8 mouse cellular contexts compared by ENCODE assay signal in genomic region chr6:113860735-113861374, GRCm38 (mm10).
A peak's percentile ranks its signal among the peaks of the same experiment; 100 is the strongest.
DNase-seq lines count a peak whose midpoint lies in the region; ATAC-seq and TF ChIP-seq lines count a peak whose summit lies in the region.

No protein-coding gene starts in this region.

- no peak overlapping the region for H3K4me2 ChIP-seq in neural tube, embryonic 15.5 days

- intact Hi-C loops in gastrocnemius, postnatal 36 days (cut with DNase I), result no loop called here

- H3K4me1 ChIP-seq in neural tube, embryonic 15.5 days, result peaks cover 36% of the 10 kb centered on the region
- H3K4me1 ChIP-seq in lung, adult 2 months (ENCODE audit: control insufficient read depth, insufficient read depth, low read length), result no peaks in the 10 kb centered on the region

- H3K4me3 ChIP-seq in neural tube, embryonic 15.5 days (replicated peaks), result no peak overlapping the region
- H3K4me3 ChIP-seq in lung, adult 2 months (replicated peaks; ENCODE audit: extremely low read depth, low read depth, low read length), result no peak overlapping the region

- no peaks in the 10 kb centered on the region for H3K27me3 ChIP-seq in neural tube, embryonic 15.5 days (replicated peaks)

- H3K9ac ChIP-seq in neural tube, embryonic 15.5 days (replicated peaks), result no peak overlapping the region; the same call in 1 of the 2 replicates

- DNase-seq in gastrocnemius, adult 18-20 months (ENCODE audit: low spot score), result peak; percentile 28
- no peak for DNase-seq in gastrocnemius, postnatal 36 days
- peak; percentile 99 for DNase-seq in brain, adult 2 months (ENCODE audit: low read depth, low spot score)
- no peak for DNase-seq in urinary bladder, adult 2 months (ENCODE audit: low spot score)
- DNase-seq in urinary bladder, postnatal 4 days (ENCODE audit: low spot score in 2 of 2), result no peak
- DNase-seq in lung, adult 2 months, result no peak

- H3K9me3 ChIP-seq in neural tube, embryonic 15.5 days (replicated peaks), result no peaks in the 10 kb centered on the region

- TF ChIP-seq CTCF in lung, adult 2 months (IDR thresholded peaks at IDR 0.05; ENCODE audit: insufficient read depth, low read length), result no peak

- no peaks in the 10 kb centered on the region for H3K36me3 ChIP-seq in neural tube, embryonic 15.5 days

- 26% methylated on average over 15 of the region's 15 CpGs for WGBS in neural tube, embryonic 15.5 days
- 48% methylated on average over 15 of the region's 15 CpGs for WGBS in lung, adult 2 months

- peak; percentile 18 to 36; a peak in 3 of 4 replicates for ATAC-seq in hematopoietic stem cell, adult 5-6 weeks (replicated peaks in 1 of 2; ENCODE audit: insufficient read depth in 1 of 2, low FRiP score in 2 of 2, low TSS enrichment in 1 of 2, low read depth in 1 of 2, poor library complexity in 2 of 2, severe bottlenecking in 2 of 2)
- ATAC-seq in neural tube, embryonic 15.5 days (ENCODE audit: low FRiP score), result peak; percentile 18; the same call in 1 of the 2 replicates

- H3K27ac ChIP-seq in neural tube, embryonic 15.5 days (replicated peaks), result no peak overlapping the region

- TF ChIP-seq POLR2A in lung, adult 2 months (IDR thresholded peaks at IDR 0.05; ENCODE audit: borderline replicate concordance, extremely low read depth, low read depth, low read length), result no peak

Comparison
In these comparisons a context has a peak if more than half of its experiments do, and no peak if none do; other contexts are left out.
1. DNase-seq: peak in gastrocnemius, adult 18-20 months (single experiment) and brain, adult 2 months (single experiment); none in gastrocnemius, postnatal 36 days (0 of 2), urinary bladder, adult 2 months (single experiment), urinary bladder, postnatal 4 days (0 of 2) and lung, adult 2 months (single experiment).